Mouse (Mus musculus) heart, adult 9 months (tissue): Measurements from ENCODE around the gene Rsph9.

Experiments
- DNase-seq, 2 experiments: peaks; one replicate each; pipeline ENCODE4 v3.0.0; 2022; ENCODE audit warnings: low spot score in 2 of 2

The Rsph9 gene

GRCm38 (mm10) chr17:46102608-46103159 is 41.3 kb downstream of the Rsph9 start:
- DNase-seq: no peak

DNA sequence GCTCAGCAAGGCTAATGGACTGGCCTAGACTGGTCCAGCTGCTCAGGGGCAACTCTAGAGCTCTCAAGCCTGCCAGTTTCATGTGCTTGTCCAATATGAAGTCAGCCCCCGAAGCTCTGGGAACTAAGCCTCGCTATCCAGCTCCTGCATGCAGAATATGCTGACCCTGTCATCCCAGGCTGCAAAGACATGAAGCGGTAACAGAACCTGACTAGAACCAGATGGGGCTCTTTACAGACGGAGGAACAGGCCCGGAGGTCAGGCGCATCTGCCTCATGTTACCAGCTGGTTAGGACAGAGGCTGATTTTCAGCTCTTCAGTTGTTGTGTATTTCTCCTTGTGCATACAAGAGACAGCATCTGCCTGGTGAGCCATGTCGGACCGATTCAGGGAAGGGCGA is 42.1 kb downstream of the Rsph9 start:
- DNase-seq: no peak

DNA sequence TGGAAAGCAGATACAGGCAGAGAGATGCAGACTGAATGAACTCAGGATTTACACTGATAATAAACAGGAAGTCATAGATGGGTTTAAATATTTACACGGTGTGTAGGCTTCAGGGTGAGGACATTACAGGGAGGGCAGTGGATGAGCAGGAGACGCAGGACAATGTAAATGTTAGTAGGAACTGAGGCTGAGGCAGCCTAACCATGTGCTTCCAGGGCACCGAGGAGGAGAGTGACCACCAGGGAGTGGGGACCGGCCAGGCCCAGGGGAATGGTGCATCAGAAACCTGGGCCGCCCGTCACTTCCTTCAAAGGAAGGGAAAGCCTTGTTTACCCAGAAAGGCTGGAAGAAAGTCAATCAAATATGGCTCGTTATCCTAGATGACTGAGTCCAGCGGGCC is 45.5 kb downstream of the Rsph9 start:
- DNase-seq: no peak

DNA sequence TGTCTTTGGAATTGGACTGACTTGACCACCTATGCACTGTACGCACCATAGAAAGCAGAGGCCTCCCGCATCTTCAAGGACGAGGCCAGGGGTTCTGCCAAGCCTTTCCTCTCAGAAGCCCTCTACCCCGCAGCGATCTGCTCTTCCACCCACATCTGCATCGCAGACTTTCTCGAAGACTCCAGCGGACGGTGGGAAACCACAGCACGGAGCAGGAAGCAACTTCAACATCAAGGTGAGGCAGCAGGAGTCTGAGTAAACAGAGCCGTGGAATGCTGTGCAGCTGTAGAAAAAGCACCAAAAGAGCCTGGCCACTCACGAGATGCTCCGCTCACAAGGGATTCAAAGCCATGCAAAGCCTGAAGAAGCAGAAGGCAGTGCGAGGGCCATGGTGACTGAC is 52.1 kb downstream of the Rsph9 start:
- no peak for DNase-seq

GRCm38 (mm10) chr17:46091351-46091750 is 52.7 kb downstream of the Rsph9 start:
- no peak for DNase-seq

DNA sequence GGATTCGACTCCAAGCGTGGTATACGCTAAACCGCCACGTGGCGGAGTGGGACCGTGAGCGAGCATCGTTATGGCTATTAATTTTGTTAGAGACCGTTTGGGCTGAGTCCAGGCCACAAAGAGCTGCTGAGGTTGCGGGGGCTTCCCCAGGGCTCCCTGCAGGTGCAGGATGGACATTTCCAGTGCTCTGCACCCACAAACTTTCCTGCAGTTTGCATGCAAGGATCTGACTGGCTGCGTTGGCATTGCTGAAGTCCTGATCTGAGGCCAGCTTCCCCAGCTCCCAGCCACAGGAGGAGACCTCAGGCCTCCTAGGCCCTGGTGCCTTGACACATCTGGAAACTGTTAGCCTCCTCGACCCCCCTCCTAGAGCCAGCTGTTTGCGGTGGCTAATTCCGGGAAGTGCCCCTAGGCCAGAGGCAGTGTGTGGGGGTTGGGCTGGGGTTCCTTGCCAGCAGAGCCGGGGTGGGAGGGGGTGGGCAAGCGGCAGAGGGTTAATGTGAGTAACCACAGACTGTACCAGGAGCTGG is 57.6 kb downstream of the Rsph9 start:
- no peak for DNase-seq

- peak; percentile 66 to 77 for DNase-seq
Observed at GRCm38 (mm10) chr17:46084091-46084501, 59.9 kb downstream of the Rsph9 start.

- no peak for DNase-seq
Observed at GRCm38 (mm10) chr17:46083381-46083780, 60.6 kb downstream of the Rsph9 start.

DNA sequence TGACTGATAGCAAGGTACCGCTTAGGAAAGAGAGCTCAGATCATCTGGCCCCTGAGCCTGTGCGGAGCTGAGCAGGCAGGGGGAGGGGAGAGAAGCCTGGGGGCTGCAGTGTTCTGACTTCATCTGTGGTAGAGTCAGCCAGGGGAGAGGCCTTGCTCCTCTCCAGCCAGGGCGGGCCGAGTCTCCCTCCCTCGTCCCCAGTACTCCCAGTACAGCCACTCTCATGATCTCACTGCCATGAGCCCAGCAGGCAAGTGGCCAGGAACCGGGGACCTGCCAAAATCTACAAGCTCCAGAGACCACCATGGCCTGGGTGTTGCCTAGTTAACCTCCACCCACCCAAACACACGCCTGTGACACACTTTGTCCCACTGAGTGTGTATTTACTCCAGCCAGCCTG is 62.4 kb downstream of the Rsph9 start:
- peak; percentile 70 to 81 for DNase-seq

DNA sequence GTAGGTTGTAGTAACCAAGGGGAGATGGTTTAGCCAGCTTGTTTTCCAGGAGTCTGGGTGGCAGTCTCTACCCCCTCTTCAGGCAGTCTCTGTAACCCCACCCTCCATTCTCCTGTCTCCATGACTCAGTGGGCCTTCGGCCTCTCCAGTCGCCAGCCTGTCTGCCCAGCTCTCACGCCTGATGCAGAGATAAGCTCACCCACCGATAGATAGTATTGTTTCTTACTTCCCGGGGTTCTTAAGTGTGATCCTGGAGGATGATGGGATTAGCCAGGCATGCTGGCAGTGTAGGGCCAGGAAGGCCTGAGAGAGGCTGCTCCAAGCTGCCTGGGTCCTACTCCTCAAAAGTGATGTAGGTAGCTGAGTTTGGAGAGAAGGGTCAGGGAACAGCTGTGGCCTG is 63.0 kb downstream of the Rsph9 start:
- no peak for DNase-seq

- DNase-seq: no peak
Observed at GRCm38 (mm10) chr17:46080388-46080787, 63.6 kb downstream of the Rsph9 start.

DNA sequence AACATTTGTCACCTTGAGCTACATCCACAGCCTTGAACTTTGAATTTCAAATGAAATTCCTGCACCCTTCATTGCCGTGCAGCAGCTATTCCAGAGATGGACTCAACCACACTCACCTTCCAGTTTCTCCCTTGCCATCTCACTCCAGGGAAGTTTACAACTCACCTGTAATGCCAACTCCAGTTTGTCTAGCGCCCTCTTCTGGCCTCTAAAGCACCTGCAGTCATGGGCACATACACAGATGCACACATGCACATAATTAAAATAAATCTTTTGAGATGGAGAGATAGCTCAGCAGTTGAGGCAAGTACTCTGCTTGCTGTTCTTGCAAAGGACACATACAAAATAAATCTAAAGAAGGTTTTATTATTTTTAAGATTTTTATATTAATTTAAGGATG is 65.0 kb downstream of the Rsph9 start:
- DNase-seq: no peak

- DNase-seq: no peak
Observed at GRCm38 (mm10) chr17:46077921-46078534, 66.0 kb downstream of the Rsph9 start.

GRCm38 (mm10) chr17:46076260-46076551 is 67.8 kb downstream of the Rsph9 start:
- DNase-seq: no peak

DNA sequence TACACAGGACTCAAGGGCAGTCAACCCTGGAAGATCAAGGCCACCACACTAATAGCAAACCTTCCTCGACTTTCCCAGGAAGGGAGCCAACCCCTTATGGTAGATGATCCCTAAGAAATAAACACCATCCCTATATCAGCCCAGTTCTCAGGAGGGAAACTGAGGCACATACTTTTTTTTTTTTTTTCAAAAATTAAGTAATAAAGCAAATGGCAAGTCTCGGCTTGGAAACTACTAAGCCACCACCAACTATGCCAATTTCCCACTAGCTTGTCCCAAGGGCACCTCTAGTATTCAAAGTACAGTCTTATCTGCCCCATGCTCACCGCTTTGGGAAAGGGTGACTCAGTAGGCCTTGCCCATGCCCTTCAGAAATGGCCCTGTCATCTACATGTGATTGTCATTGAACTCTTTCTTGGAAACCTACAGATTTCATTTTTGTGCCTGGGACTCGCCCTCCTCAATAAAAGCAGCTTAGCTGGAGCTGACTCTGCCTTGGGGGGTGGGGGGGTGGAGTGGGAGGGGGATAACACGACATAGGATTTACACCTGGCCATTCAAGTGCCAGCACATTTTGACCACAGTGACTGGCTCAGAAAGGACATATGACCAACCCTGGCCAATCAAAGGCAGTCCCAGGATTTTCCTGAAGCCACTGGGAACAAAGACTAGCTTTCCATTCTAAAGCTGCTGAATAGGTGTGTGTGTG is 68.3 kb downstream of the Rsph9 start:
- no peak for DNase-seq

DNA sequence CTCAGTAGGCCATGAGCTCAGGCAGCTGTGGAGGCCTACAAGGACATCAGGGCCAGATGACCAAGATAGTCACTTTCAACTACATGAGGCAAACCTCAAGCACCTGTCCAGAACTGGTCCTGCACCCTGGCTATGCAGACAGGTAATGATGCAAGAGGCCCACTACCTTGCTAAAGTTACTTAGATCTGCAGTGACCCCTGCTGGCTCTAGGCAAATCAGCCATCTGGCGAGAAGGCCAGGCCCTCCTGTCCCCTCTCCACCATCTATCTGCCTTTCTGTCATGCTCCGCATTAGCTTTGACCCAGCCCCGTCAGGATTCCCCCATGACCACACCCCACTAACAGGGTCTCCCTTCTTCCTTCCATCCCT is 68.9 kb downstream of the Rsph9 start:
- DNase-seq: no peak

DNA sequence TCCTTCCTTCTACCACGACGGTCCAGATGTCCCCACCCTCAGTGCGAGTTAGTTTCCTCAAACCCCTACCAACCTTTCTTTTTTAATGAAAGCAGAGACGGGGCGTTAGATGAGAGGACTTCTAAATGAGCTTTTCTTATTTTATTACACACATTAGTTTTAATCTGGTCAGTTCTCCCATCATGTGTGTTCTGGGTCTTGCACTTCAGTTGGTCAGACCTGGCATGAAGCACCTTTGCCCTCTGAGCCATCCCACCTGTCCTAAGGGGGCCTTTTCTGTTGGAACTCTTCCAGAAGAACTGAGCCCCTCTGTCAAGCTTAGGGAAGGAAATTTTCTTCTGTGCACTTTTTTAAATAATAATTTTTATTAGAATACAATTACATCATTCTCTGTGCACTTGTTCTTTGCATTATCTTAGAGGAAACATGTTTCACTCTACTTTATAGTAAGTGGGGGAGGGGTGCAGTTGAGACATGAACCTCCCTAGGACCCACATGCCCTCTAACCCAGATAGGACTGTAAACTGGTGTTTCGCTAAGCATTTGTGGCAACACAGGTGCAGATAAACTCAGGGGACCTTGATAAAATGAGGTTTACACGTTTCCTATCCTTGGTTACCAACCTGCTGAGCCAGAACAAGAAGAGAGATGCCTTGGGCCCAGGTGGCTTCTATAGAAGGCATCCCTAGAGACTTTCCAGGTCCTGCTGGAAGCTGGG is 69.5 kb downstream of the Rsph9 start:
- no peak for DNase-seq

- DNase-seq: peak; percentile 69 to 79
Observed at GRCm38 (mm10) chr17:46073730-46074301, 70.2 kb downstream of the Rsph9 start.
